ENCODE assay signal across 22 mouse cellular contexts in the genomic region with DNA sequence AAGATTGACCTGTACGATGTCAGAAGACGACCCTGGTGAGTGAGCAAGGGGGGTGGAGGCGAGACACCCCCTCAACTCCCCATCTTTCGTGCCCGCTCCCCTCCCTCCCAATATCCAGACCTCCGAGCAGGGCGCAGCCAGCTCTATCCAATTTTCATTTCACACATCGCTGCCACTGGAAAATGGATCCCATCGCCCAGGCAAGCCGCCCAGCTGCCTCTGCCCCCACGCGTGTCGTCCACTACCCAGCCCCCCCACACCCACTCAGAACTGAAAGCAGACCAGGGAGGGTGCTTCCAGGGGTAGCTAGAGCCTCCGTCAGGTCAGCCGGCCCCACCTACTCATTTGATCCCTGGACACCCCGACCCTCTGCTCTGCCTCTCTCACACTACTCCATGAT. TPM values are rescaled to one million over a fixed set of nuclear protein-coding genes. Genes with fewer than 3 reads are reported as not detected.
DNase-seq lines count a peak whose midpoint lies in the region; ATAC-seq lines count a peak whose summit lies in the region.
"Had no signal": no experiment of that assay in that cellular context is flagged by ENCODE, and none has a peak within 500 bp of the region (broad histone marks: within the 10 kb centered on the region; RNA-seq: fewer than 3 reads in every experiment).

No protein-coding gene starts in this region.

- 0 out of 2 replicates have a peak, but pooled peaks have one; percentile 1 for ATAC-seq in forebrain, embryonic 12.5 days (ENCODE audit: low FRiP score)
- no peak for ATAC-seq in forebrain, embryonic 16.5 days
- no peak for ATAC-seq in forebrain, embryonic 13.5 days
- no peak for ATAC-seq in hindbrain, embryonic 14.5 days (ENCODE audit: low FRiP score)
- no peak for ATAC-seq in midbrain, embryonic 15.5 days (replicated peaks)

- no peak for DNase-seq in hindbrain, embryonic 14.5 days (ENCODE audit: low spot score)
- no peak for DNase-seq in heart, adult 11 months
- DNase-seq in left cerebral cortex, postnatal 36 days (ENCODE audit: low spot score in 2 of 2) = no peak
- no peak for DNase-seq in gastrocnemius, postnatal 25 days
- DNase-seq: adrenal gland, postnatal 25 days; cerebellum, adult 11 months; cerebellum, postnatal 14 days; embryo, embryonic 11 days; heart, postnatal 10 days; kidney, adult 18-20 months; kidney, postnatal 25 days; liver, embryonic 13.5 days; lung, embryonic 14.5 days; lung, postnatal 4 days; right cerebral cortex, postnatal 25 days had no signal

- peaks cover 58% of the 10 kb centered on the region for H3K4me1 ChIP-seq in forebrain, embryonic 12.5 days
- H3K4me1 ChIP-seq in forebrain, embryonic 16.5 days (replicated peaks; ENCODE audit: control insufficient read depth, insufficient read depth, low read length) = peaks cover 38% of the 10 kb centered on the region
- peaks cover 55% of the 10 kb centered on the region for H3K4me1 ChIP-seq in forebrain, embryonic 13.5 days
- H3K4me1 ChIP-seq in hindbrain, embryonic 14.5 days (replicated peaks; ENCODE audit: control insufficient read depth, insufficient read depth, low read length) = peaks cover 53% of the 10 kb centered on the region
- peaks cover 33% of the 10 kb centered on the region for H3K4me1 ChIP-seq in midbrain, embryonic 15.5 days
- H3K4me1 ChIP-seq: liver, embryonic 13.5 days had no signal

- H3K4me3 ChIP-seq in forebrain, embryonic 12.5 days (replicated peaks) = no peak overlapping the region
- H3K4me3 ChIP-seq in forebrain, embryonic 16.5 days (replicated peaks; ENCODE audit: low read length) = no peak overlapping the region
- no peak overlapping the region for H3K4me3 ChIP-seq in forebrain, embryonic 13.5 days
- no peak overlapping the region for H3K4me3 ChIP-seq in hindbrain, embryonic 14.5 days (replicated peaks; ENCODE audit: low read length)
- H3K4me3 ChIP-seq in midbrain, embryonic 15.5 days = no peak overlapping the region
- H3K4me3 ChIP-seq: embryonic facial prominence, embryonic 15.5 days; limb, embryonic 13.5 days; liver, embryonic 13.5 days had no signal

- 0 out of 2 replicates have a peak, but pooled peaks cover 3% of the 10 kb centered on the region for H3K27me3 ChIP-seq in forebrain, embryonic 12.5 days
- no peaks in the 10 kb centered on the region for H3K27me3 ChIP-seq in forebrain, embryonic 16.5 days (replicated peaks; ENCODE audit: control insufficient read depth, insufficient read depth, low read length)
- 0 out of 2 replicates have a peak, but pooled peaks cover 3% of the 10 kb centered on the region for H3K27me3 ChIP-seq in forebrain, embryonic 13.5 days
- no peaks in the 10 kb centered on the region for H3K27me3 ChIP-seq in hindbrain, embryonic 14.5 days (ENCODE audit: control insufficient read depth, insufficient read depth, low read length)
- no peaks in the 10 kb centered on the region for H3K27me3 ChIP-seq in midbrain, embryonic 15.5 days (replicated peaks)
- H3K27me3 ChIP-seq: embryonic facial prominence, embryonic 15.5 days had no signal

- H3K36me3 ChIP-seq in forebrain, embryonic 12.5 days (replicated peaks) = no peaks in the 10 kb centered on the region
- H3K36me3 ChIP-seq in forebrain, embryonic 16.5 days (ENCODE audit: control insufficient read depth, insufficient read depth) = no peaks in the 10 kb centered on the region
- H3K36me3 ChIP-seq in forebrain, embryonic 13.5 days (ENCODE audit: poor library complexity, severe bottlenecking) = no peaks in the 10 kb centered on the region
- peaks cover 4% of the 10 kb centered on the region; the same call in 1 of the 2 replicates for H3K36me3 ChIP-seq in hindbrain, embryonic 14.5 days (replicated peaks; ENCODE audit: control insufficient read depth, insufficient read depth)
- no peaks in the 10 kb centered on the region for H3K36me3 ChIP-seq in midbrain, embryonic 15.5 days (replicated peaks)
- H3K36me3 ChIP-seq: embryonic facial prominence, embryonic 15.5 days; limb, embryonic 13.5 days; liver, embryonic 13.5 days had no signal

- peak overlapping the region; percentile 71; the same call in 1 of the 2 replicates for H3K27ac ChIP-seq in forebrain, embryonic 12.5 days
- H3K27ac ChIP-seq in forebrain, embryonic 16.5 days (ENCODE audit: low read length) = no peak overlapping the region
- peak overlapping the region; percentile 48 for H3K27ac ChIP-seq in forebrain, embryonic 13.5 days
- peak overlapping the region; percentile 83 for H3K27ac ChIP-seq in hindbrain, embryonic 14.5 days
- H3K27ac ChIP-seq in midbrain, embryonic 15.5 days = peak overlapping the region; percentile 66; the same call in 1 of the 2 replicates
- H3K27ac ChIP-seq: embryonic facial prominence, embryonic 15.5 days; limb, embryonic 13.5 days; liver, embryonic 13.5 days had no signal

- H3K9ac ChIP-seq in forebrain, embryonic 12.5 days = no peak overlapping the region
- H3K9ac ChIP-seq in forebrain, embryonic 16.5 days (replicated peaks; ENCODE audit: low read depth, low read length) = no peak overlapping the region
- peak overlapping the region; percentile 8; the same call in 1 of the 2 replicates for H3K9ac ChIP-seq in forebrain, embryonic 13.5 days
- H3K9ac ChIP-seq in hindbrain, embryonic 14.5 days = no peak overlapping the region
- H3K9ac ChIP-seq in midbrain, embryonic 15.5 days = no peak overlapping the region
- H3K9ac ChIP-seq: embryonic facial prominence, embryonic 15.5 days; limb, embryonic 13.5 days; liver, embryonic 13.5 days; lung, embryonic 14.5 days had no signal

- H3K4me2 ChIP-seq in forebrain, embryonic 12.5 days = no peak overlapping the region
- H3K4me2 ChIP-seq in forebrain, embryonic 16.5 days (ENCODE audit: low read length) = no peak overlapping the region
- no peak overlapping the region for H3K4me2 ChIP-seq in forebrain, embryonic 13.5 days
- H3K4me2 ChIP-seq in hindbrain, embryonic 14.5 days (replicated peaks) = no peak overlapping the region
- no peak overlapping the region for H3K4me2 ChIP-seq in midbrain, embryonic 15.5 days
- H3K4me2 ChIP-seq: embryonic facial prominence, embryonic 15.5 days; heart, embryonic 11.5 days; limb, embryonic 13.5 days; liver, embryonic 13.5 days; lung, embryonic 14.5 days had no signal

- intact Hi-C loops in left cerebral cortex, postnatal 36 days (cut with DNase I) = loop anchor here (5.0 kb wide), 1 partner anchor 220 kb away; no protein-coding TSS in a partner anchor

- 51% methylated on average over 15 of the region's 16 CpGs for WGBS in forebrain, embryonic 12.5 days
- WGBS in forebrain, embryonic 16.5 days = 32% methylated on average over 16 of the region's 16 CpGs
- WGBS in forebrain, embryonic 13.5 days = 44% methylated on average over 16 of the region's 16 CpGs
- 42% methylated on average over 16 of the region's 16 CpGs for WGBS in hindbrain, embryonic 14.5 days
- WGBS in midbrain, embryonic 15.5 days = 50% methylated on average over 16 of the region's 16 CpGs

- no peaks in the 10 kb centered on the region for H3K9me3 ChIP-seq in forebrain, embryonic 12.5 days
- H3K9me3 ChIP-seq in forebrain, embryonic 16.5 days (ENCODE audit: control insufficient read depth, low read length) = no peaks in the 10 kb centered on the region
- H3K9me3 ChIP-seq in forebrain, embryonic 13.5 days (replicated peaks) = no peaks in the 10 kb centered on the region
- H3K9me3 ChIP-seq in hindbrain, embryonic 14.5 days (ENCODE audit: control insufficient read depth, low read length) = no peaks in the 10 kb centered on the region
- H3K9me3 ChIP-seq in midbrain, embryonic 15.5 days = no peaks in the 10 kb centered on the region
- H3K9me3 ChIP-seq: embryonic facial prominence, embryonic 15.5 days; limb, embryonic 13.5 days; liver, embryonic 13.5 days had no signal

RNA-seq across cellular contexts. Expression of a gene that starts 21.4 kb away (rescaled TPM):
- polyA plus RNA-seq in forebrain, embryonic 12.5 days (2016; fragmentation: Nextera tagmentation; extraction: Ambion mirVana) = 43.3 and 45.0 TPM in 2 replicates
- 41.9 and 44.5 TPM in 2 replicates for polyA plus RNA-seq in forebrain, embryonic 16.5 days (2015; fragmentation: Nextera tagmentation; extraction: Ambion mirVana)
- 36.9 TPM in 2 replicates for polyA plus RNA-seq in forebrain, embryonic 13.5 days (2015; fragmentation: Nextera tagmentation; extraction: Ambion mirVana)
- 47.1 and 51.7 TPM in 2 replicates for polyA plus RNA-seq in hindbrain, embryonic 14.5 days (2014; fragmentation: Nextera tagmentation; extraction: Ambion mirVana)
- polyA plus RNA-seq in midbrain, embryonic 15.5 days (2015; fragmentation: Nextera tagmentation; extraction: Ambion mirVana) = 48.0 and 50.5 TPM in 2 replicates
- total RNA-seq in left cerebral cortex, postnatal 36 days (2021) = 10 to 100 TPM; 34.7 to 39.6 TPM
- 10 to 100 TPM; 14.8 to 15.2 TPM for total RNA-seq in gastrocnemius, postnatal 25 days (2021)

RNA-seq across cellular contexts. Expression of a gene that starts 29.7 kb away (rescaled TPM):
- 17.7 and 18.9 TPM in 2 replicates for polyA plus RNA-seq in forebrain, embryonic 12.5 days (2016; fragmentation: Nextera tagmentation; extraction: Ambion mirVana)
- polyA plus RNA-seq in forebrain, embryonic 16.5 days (2015; fragmentation: Nextera tagmentation; extraction: Ambion mirVana) = 35.7 and 38.5 TPM in 2 replicates
- polyA plus RNA-seq in forebrain, embryonic 13.5 days (2015; fragmentation: Nextera tagmentation; extraction: Ambion mirVana) = 23.2 and 25.7 TPM in 2 replicates
- polyA plus RNA-seq in hindbrain, embryonic 14.5 days (2014; fragmentation: Nextera tagmentation; extraction: Ambion mirVana) = 44.9 and 49.3 TPM in 2 replicates
- polyA plus RNA-seq in midbrain, embryonic 15.5 days (2015; fragmentation: Nextera tagmentation; extraction: Ambion mirVana) = 45.1 and 45.7 TPM in 2 replicates
- total RNA-seq in left cerebral cortex, postnatal 36 days (2021) = 10 to 100 TPM; 16.9 to 17.0 TPM
- 1 to 10 TPM; 2.0 TPM for total RNA-seq in gastrocnemius, postnatal 25 days (2021)

RNA-seq across cellular contexts. Expression of a gene that starts 29.7 kb away (rescaled TPM):
- polyA plus RNA-seq in forebrain, embryonic 12.5 days (2016; fragmentation: Nextera tagmentation; extraction: Ambion mirVana) = 43.1 and 46.3 TPM in 2 replicates
- polyA plus RNA-seq in forebrain, embryonic 16.5 days (2015; fragmentation: Nextera tagmentation; extraction: Ambion mirVana) = 88.4 and 89.8 TPM in 2 replicates
- polyA plus RNA-seq in forebrain, embryonic 13.5 days (2015; fragmentation: Nextera tagmentation; extraction: Ambion mirVana) = 59.0 and 61.9 TPM in 2 replicates
- polyA plus RNA-seq in hindbrain, embryonic 14.5 days (2014; fragmentation: Nextera tagmentation; extraction: Ambion mirVana) = 65.8 and 71.4 TPM in 2 replicates
- polyA plus RNA-seq in midbrain, embryonic 15.5 days (2015; fragmentation: Nextera tagmentation; extraction: Ambion mirVana) = 78.4 and 81.6 TPM in 2 replicates
- total RNA-seq in left cerebral cortex, postnatal 36 days (2021) = 10 to 100 TPM; 38.9 to 46.2 TPM
- 10 to 100 TPM in 1 of 2 experiments, 1 to 10 TPM in 1; 9.5 to 10.2 TPM for total RNA-seq in gastrocnemius, postnatal 25 days (2021)

RNA-seq across cellular contexts. Expression of a gene that starts 34.8 kb away (rescaled TPM):
- polyA plus RNA-seq in forebrain, embryonic 12.5 days (2016; fragmentation: Nextera tagmentation; extraction: Ambion mirVana) = 1.0 and 2.2 TPM in 2 replicates
- polyA plus RNA-seq in forebrain, embryonic 16.5 days (2015; fragmentation: Nextera tagmentation; extraction: Ambion mirVana) = 2.2 and 3.2 TPM in 2 replicates
- polyA plus RNA-seq in forebrain, embryonic 13.5 days (2015; fragmentation: Nextera tagmentation; extraction: Ambion mirVana) = 2.0 and 4.0 TPM in 2 replicates
- 3.3 TPM in 2 replicates for polyA plus RNA-seq in hindbrain, embryonic 14.5 days (2014; fragmentation: Nextera tagmentation; extraction: Ambion mirVana)
- polyA plus RNA-seq in midbrain, embryonic 15.5 days (2015; fragmentation: Nextera tagmentation; extraction: Ambion mirVana) = 4.6 TPM in 2 replicates
- total RNA-seq in left cerebral cortex, postnatal 36 days (2021) = 1 to 10 TPM; 3.4 to 4.3 TPM
- not detected for total RNA-seq in gastrocnemius, postnatal 25 days (2021)
- total RNA-seq: heart, postnatal 10 days had no signal
- polyA plus RNA-seq: heart, embryonic 11.5 days; liver, embryonic 13.5 days had no signal

RNA-seq across cellular contexts. Expression of a gene that starts 39.0 kb away (rescaled TPM):
- polyA plus RNA-seq in forebrain, embryonic 12.5 days (2016; fragmentation: Nextera tagmentation; extraction: Ambion mirVana) = 40.0 and 45.7 TPM in 2 replicates
- 43.4 and 45.4 TPM in 2 replicates for polyA plus RNA-seq in forebrain, embryonic 16.5 days (2015; fragmentation: Nextera tagmentation; extraction: Ambion mirVana)
- polyA plus RNA-seq in forebrain, embryonic 13.5 days (2015; fragmentation: Nextera tagmentation; extraction: Ambion mirVana) = 39.3 and 43.2 TPM in 2 replicates
- 32.6 and 33.5 TPM in 2 replicates for polyA plus RNA-seq in hindbrain, embryonic 14.5 days (2014; fragmentation: Nextera tagmentation; extraction: Ambion mirVana)
- polyA plus RNA-seq in midbrain, embryonic 15.5 days (2015; fragmentation: Nextera tagmentation; extraction: Ambion mirVana) = 44.4 and 45.3 TPM in 2 replicates
- 10 to 100 TPM; 16.7 to 19.0 TPM for total RNA-seq in left cerebral cortex, postnatal 36 days (2021)
- 10 to 100 TPM; 10.8 to 12.5 TPM for total RNA-seq in gastrocnemius, postnatal 25 days (2021)
